Mouse (Mus musculus): ENCODE measurements around the gene Apoa2.

DNA sequence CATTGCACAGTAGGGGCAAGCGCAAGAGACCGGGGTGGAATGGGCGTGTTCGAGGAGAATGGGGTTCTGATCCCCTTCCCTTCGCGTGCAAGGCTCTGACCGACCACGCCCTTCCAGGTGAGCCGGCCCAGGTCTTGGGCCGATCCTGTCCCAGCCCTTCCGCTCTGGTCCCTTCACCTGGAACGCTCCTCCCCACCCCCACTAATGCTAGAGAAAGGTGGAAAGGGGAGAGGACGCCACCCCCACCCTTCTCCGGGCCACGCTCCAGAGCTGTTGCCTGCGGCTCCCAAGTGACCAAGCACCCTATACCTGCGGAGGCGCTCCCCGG is 45.7 kb downstream of the Apoa2 start:
- TF ChIP-seq CEBPB (IDR thresholded peaks at IDR 0.05; ENCODE audit: insufficient read depth, poor library complexity, severe bottlenecking) (no peak), POLR2A (IDR thresholded peaks at IDR 0.05; ENCODE audit: insufficient read length, low read depth) (no peak), MYOD1 (IDR thresholded peaks at IDR 0.05; ENCODE audit: control insufficient read depth in 1 of 3, insufficient read length in 2 of 3, low read depth in 2 of 3) (no peak), MAX (IDR thresholded peaks at IDR 0.05; ENCODE audit: low read depth) (no peak), POLR2AphosphoS2 (IDR thresholded peaks at IDR 0.05; ENCODE audit: insufficient read length, low read depth) (no peak), TCF3 (IDR thresholded peaks at IDR 0.05; ENCODE audit: insufficient read length, low read depth) (no peak), E2F4 (IDR thresholded peaks at IDR 0.05; ENCODE audit: insufficient read depth) (no peak), USF1 (IDR thresholded peaks at IDR 0.05; ENCODE audit: low read depth) (no peak), SRF (IDR thresholded peaks at IDR 0.05; ENCODE audit: control insufficient read depth, insufficient read length, low read depth) (no peak), REST (IDR thresholded peaks at IDR 0.05; ENCODE audit: insufficient read depth, insufficient read length) (no peak), MYOG (IDR thresholded peaks at IDR 0.05; ENCODE audit: control insufficient read depth in 1 of 3, insufficient read depth in 1 of 3, insufficient read length in 2 of 3, low read depth in 2 of 3) (no peak)

Data from myocyte (in vitro differentiated cells).